9 mouse cellular contexts compared by ENCODE assay signal in the genomic region with DNA sequence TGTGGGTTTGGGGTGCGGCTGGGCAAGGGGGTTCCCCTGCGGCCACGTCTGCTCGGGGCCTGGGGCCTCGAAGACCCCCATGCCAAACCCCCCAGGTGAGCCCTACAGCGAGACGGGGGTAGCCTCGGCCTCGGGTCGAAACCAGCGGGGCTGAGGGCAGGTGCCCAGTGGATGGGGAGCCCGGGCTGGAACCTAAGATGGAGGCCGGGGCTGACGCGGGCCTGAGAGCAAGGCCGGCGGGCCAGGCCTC. TPM values are rescaled to one million over a fixed set of nuclear protein-coding genes. Genes with fewer than 3 reads are reported as not detected.
DNase-seq lines count a peak whose midpoint lies in the region; ATAC-seq and TF ChIP-seq lines count a peak whose summit lies in the region.
"Had no signal": no experiment of that assay in that cellular context is flagged by ENCODE, and none has a peak within 500 bp of the region (broad histone marks: within the 10 kb centered on the region; RNA-seq: fewer than 3 reads in every experiment).

No protein-coding gene starts in this region.

- no peak for TF ChIP-seq CTCF in ES-Bruce4 (IDR thresholded peaks at IDR 0.05; ENCODE audit: low read depth, low read length)

- peaks cover 32% of the 10 kb centered on the region for H3K4me1 ChIP-seq in heart, embryonic 11.5 days (ENCODE audit: control insufficient read depth, insufficient read depth, low read length)
- peaks cover 5% of the 10 kb centered on the region for H3K4me1 ChIP-seq in ES-Bruce4 (ENCODE audit: control insufficient read depth, insufficient read depth, low read length)
- H3K4me1 ChIP-seq in erythroblast, embryonic 14.5 days (ENCODE audit: control insufficient read depth) = peaks cover 63% of the 10 kb centered on the region
- peaks cover 31% of the 10 kb centered on the region for H3K4me1 ChIP-seq in intestine, embryonic 15.5 days (replicated peaks)

- TF ChIP-seq EP300 in ES-Bruce4 (IDR thresholded peaks at IDR 0.05; ENCODE audit: insufficient read depth, low read depth, low read length) = no peak

- H3K9ac ChIP-seq in heart, embryonic 11.5 days (ENCODE audit: low read depth, low read length) = peak overlapping the region; percentile 96
- peak overlapping the region; percentile 99 for H3K9ac ChIP-seq in ES-Bruce4 (ENCODE audit: low read depth, poor library complexity, severe bottlenecking)
- peak overlapping the region; percentile 85 for H3K9ac ChIP-seq in intestine, embryonic 15.5 days

- no peaks in the 10 kb centered on the region for H3K9me3 ChIP-seq in heart, embryonic 11.5 days (replicated peaks; ENCODE audit: control insufficient read depth, low read length)
- no peaks in the 10 kb centered on the region for H3K9me3 ChIP-seq in ES-Bruce4 (replicated peaks; ENCODE audit: control insufficient read depth, insufficient read depth, low read length, poor library complexity, severe bottlenecking)
- H3K9me3 ChIP-seq in erythroblast, embryonic 14.5 days (ENCODE audit: control insufficient read depth, low read length) = peaks cover 2% of the 10 kb centered on the region
- H3K9me3 ChIP-seq in intestine, embryonic 15.5 days = no peaks in the 10 kb centered on the region

- peak; percentile 59 for ATAC-seq in heart, embryonic 11.5 days (replicated peaks; ENCODE audit: insufficient number of reproducible peaks, low FRiP score, low TSS enrichment)
- peak; percentile 74 for ATAC-seq in intestine, embryonic 15.5 days

- no peak for DNase-seq in heart, postnatal 4 days
- peak; percentile 93 for DNase-seq in neural tube, embryonic 10.5 days (ENCODE audit: extremely low spot score, low spot score)
- no peak for DNase-seq in MN1 (ENCODE audit: low spot score)
- DNase-seq in thymus, postnatal 14 days = no peak

- under 1% methylated on average over 17 of the region's 17 CpGs for WGBS in heart, embryonic 11.5 days (ENCODE audit: insufficient replicate concordance)
- WGBS in intestine, embryonic 15.5 days = 0% methylated on average over 17 of the region's 17 CpGs

- H3K4me3 ChIP-seq in heart, embryonic 11.5 days (ENCODE audit: low read depth, low read length) = peak overlapping the region; percentile 78
- peak overlapping the region; percentile 70 for H3K4me3 ChIP-seq in ES-Bruce4 (ENCODE audit: low read depth, low read length)
- H3K4me3 ChIP-seq in erythroblast, embryonic 14.5 days (replicated peaks) = peak overlapping the region; percentile 93
- peak overlapping the region; percentile 78 for H3K4me3 ChIP-seq in intestine, embryonic 15.5 days (replicated peaks)

- TF ChIP-seq POLR2A in ES-Bruce4 (IDR thresholded peaks at IDR 0.05; ENCODE audit: insufficient read depth, low read length) = no peak

- H3K4me2 ChIP-seq in heart, embryonic 11.5 days = peak overlapping the region; percentile 80
- H3K4me2 ChIP-seq in intestine, embryonic 15.5 days (replicated peaks) = peak overlapping the region; percentile 94

- peaks cover 14% of the 10 kb centered on the region for H3K36me3 ChIP-seq in heart, embryonic 11.5 days (ENCODE audit: control insufficient read depth, insufficient read depth, low read length)
- H3K36me3 ChIP-seq in ES-Bruce4 (ENCODE audit: control insufficient read depth, insufficient read depth, low read length, poor library complexity, severe bottlenecking) = peaks cover 27% of the 10 kb centered on the region
- H3K36me3 ChIP-seq in erythroblast, embryonic 14.5 days (ENCODE audit: control insufficient read depth) = peaks cover 28% of the 10 kb centered on the region
- H3K36me3 ChIP-seq in intestine, embryonic 15.5 days = 0 out of 2 replicates have a peak, but pooled peaks cover 5% of the 10 kb centered on the region

- no peaks in the 10 kb centered on the region for H3K27me3 ChIP-seq in heart, embryonic 11.5 days (ENCODE audit: control insufficient read depth, insufficient read depth, low read length)
- H3K27me3 ChIP-seq in ES-Bruce4 (ENCODE audit: control insufficient read depth, insufficient read depth, low read length, poor library complexity, severe bottlenecking) = no peaks in the 10 kb centered on the region
- H3K27me3 ChIP-seq in erythroblast, embryonic 14.5 days (ENCODE audit: control insufficient read depth) = no peaks in the 10 kb centered on the region
- no peaks in the 10 kb centered on the region for H3K27me3 ChIP-seq in intestine, embryonic 15.5 days (replicated peaks)

- H3K27ac ChIP-seq in heart, embryonic 11.5 days (ENCODE audit: low read depth, low read length) = peak overlapping the region; percentile 99
- H3K27ac ChIP-seq in ES-Bruce4 (ENCODE audit: insufficient read depth, low read length) = peak overlapping the region; percentile 84
- peak overlapping the region; percentile 98 for H3K27ac ChIP-seq in intestine, embryonic 15.5 days

RNA-seq across cellular contexts. Expression of a gene that starts 1.3 kb away (rescaled TPM):
- 41.8 and 72.1 TPM in 2 replicates for polyA plus RNA-seq in heart, embryonic 11.5 days (2014; fragmentation: Nextera tagmentation; extraction: Ambion mirVana)
- total RNA-seq in heart, postnatal 4 days (2021) = 100 to 1,000 TPM; 107 to 108 TPM
- polyA plus RNA-seq in ES-Bruce4 (2011; ENCODE audit: insufficient read depth, insufficient read length, low read depth, missing spikeins) = 162 TPM in 2 replicates
- polyA plus RNA-seq in erythroblast, embryonic 14.5 days (2012) = 0.20 and 0.48 TPM in 2 replicates
- 49.6 and 52.8 TPM in 2 replicates for polyA plus RNA-seq in intestine, embryonic 15.5 days (2015; fragmentation: Nextera tagmentation; extraction: Ambion mirVana)

RNA-seq across cellular contexts. Expression of a gene that starts 58.5 kb away (rescaled TPM):
- 0.56 and 0.64 TPM in 2 replicates for polyA plus RNA-seq in heart, embryonic 11.5 days (2014; fragmentation: Nextera tagmentation; extraction: Ambion mirVana)
- 1 to 10 TPM in 1 of 2 experiments, under 1 TPM in 1; 0.61 to 1.3 TPM for total RNA-seq in heart, postnatal 4 days (2021)
- polyA plus RNA-seq in ES-Bruce4 (2011; ENCODE audit: insufficient read depth, insufficient read length, low read depth, missing spikeins) = 0.93 and 1.0 TPM in 2 replicates
- polyA plus RNA-seq in erythroblast, embryonic 14.5 days (2012) = 0.05 and 0.07 TPM in 2 replicates
- polyA plus RNA-seq in intestine, embryonic 15.5 days (2015; fragmentation: Nextera tagmentation; extraction: Ambion mirVana) = 14.2 and 14.5 TPM in 2 replicates
- total RNA-seq: MEL had no signal

Comparison
In these comparisons a context has a peak if more than half of its experiments do, and no peak if none do; other contexts are left out.
1. RNA of a gene that starts 1.3 kb away (polyA plus RNA-seq): 162 TPM in ES-Bruce4, 41.8 to 72.1 TPM in heart, embryonic 11.5 days and 49.6 to 52.8 TPM in intestine, embryonic 15.5 days; 0.20 to 0.48 TPM in erythroblast, embryonic 14.5 days; every median in the first group is over 10 times any median in the second.
2. Peak in every context shown above with its lines, with median percentiles within 50 percentile points of each other: H3K27ac ChIP-seq, H3K4me3 ChIP-seq and H3K9ac ChIP-seq.